Mouse (Mus musculus): Measurements from ENCODE around the gene Caskin2. TPM values are rescaled to one million over a fixed set of nuclear protein-coding genes. Genes with fewer than 3 reads are reported as not detected.

Caskin2 gene
- total RNA-seq, 2 experiments from 2014 or later, result 17.7 to 18.6 TPM

GRCm38 (mm10) chr11:115832064-115832463 lies 18.6 kb upstream of the Caskin2 start:
- DNase-seq (ENCODE audit: low spot score in 2 of 2), result no peak

GRCm38 (mm10) chr11:115831518-115831917 lies 18.1 kb upstream of the Caskin2 start:
- DNase-seq (ENCODE audit: low spot score in 2 of 2), result no peak

DNA sequence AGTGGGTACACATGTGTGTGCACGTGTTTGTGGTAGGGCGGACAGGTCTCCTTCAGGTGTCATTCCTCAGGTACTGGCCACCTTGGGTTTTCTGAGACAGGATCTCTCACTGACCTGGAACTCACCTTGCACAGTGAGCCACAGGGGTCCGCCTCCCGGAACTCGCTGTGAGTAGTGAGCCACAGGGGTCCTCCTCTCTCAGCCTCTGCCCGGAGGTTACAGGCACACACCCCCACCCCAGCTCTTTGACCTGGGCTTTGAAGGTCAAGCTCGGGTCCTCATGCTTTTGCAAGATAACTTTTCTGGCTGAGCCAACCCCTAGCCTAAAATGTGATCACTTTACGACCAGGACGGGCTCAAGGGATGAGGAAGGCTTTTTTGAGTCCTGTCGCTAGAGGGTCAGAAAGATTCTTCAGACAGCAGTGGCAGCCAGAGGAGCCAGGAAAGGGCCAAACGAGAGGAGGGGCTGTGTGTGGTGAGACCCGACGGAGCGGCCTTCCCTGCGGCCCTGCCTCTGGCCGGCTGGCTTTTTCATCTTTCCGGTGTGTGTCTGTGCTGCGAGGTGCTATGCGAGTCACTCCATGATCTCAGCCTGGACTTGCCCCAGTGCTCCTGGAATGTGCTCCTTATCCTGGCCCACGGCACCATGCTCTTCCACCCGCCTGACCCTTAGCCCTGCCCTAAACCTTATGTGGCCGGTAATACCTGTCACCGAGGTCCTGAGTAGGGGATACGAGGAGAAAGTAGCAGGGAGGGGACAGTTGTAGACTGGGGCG lies 17.3 kb upstream of the Caskin2 start:
- DNase-seq (ENCODE audit: low spot score in 2 of 2), result no peak

DNA sequence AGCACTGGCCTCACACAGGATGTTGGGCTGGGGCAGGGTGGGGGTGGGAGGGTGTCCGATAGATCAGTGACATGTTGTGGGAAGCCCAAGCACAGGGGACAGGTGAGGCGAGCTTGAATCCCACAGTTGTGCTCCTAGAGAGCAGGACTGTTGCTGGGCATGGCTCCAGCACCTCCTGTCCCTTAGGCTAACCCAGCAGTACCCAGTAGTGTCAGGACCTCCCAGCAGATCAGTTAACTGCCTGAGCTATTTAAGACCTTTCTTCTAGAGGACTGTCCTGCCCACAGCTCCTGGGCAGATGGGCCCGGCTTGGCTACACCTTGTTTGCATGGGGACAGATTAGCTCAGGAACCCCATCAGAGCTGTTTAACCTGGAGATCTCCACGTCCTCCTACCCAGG lies 15.6 kb upstream of the Caskin2 start:
- DNase-seq (ENCODE audit: low spot score in 2 of 2), result no peak

- DNase-seq (ENCODE audit: low spot score in 2 of 2), result no peak
Measured at GRCm38 (mm10) chr11:115827624-115828023, 14.2 kb upstream of the Caskin2 start.

- no peak for DNase-seq (ENCODE audit: low spot score in 2 of 2)
Measured at GRCm38 (mm10) chr11:115826487-115826886, 13.0 kb upstream of the Caskin2 start.

- no peak for DNase-seq (ENCODE audit: low spot score in 2 of 2)
Measured at GRCm38 (mm10) chr11:115824813-115825212, 11.4 kb upstream of the Caskin2 start.

GRCm38 (mm10) chr11:115823774-115824740 lies 10.6 kb upstream of the Caskin2 start, which contains the start of gene Llgl2:
Gene Llgl2, plus strand, starts transcription at chr11:115824049.
- DNase-seq (ENCODE audit: low spot score in 2 of 2), result peak; percentile 52 to 66

GRCm38 (mm10) chr11:115821001-115821400 lies 7.6 kb upstream of the Caskin2 start:
- DNase-seq (ENCODE audit: low spot score in 2 of 2), result no peak

DNA sequence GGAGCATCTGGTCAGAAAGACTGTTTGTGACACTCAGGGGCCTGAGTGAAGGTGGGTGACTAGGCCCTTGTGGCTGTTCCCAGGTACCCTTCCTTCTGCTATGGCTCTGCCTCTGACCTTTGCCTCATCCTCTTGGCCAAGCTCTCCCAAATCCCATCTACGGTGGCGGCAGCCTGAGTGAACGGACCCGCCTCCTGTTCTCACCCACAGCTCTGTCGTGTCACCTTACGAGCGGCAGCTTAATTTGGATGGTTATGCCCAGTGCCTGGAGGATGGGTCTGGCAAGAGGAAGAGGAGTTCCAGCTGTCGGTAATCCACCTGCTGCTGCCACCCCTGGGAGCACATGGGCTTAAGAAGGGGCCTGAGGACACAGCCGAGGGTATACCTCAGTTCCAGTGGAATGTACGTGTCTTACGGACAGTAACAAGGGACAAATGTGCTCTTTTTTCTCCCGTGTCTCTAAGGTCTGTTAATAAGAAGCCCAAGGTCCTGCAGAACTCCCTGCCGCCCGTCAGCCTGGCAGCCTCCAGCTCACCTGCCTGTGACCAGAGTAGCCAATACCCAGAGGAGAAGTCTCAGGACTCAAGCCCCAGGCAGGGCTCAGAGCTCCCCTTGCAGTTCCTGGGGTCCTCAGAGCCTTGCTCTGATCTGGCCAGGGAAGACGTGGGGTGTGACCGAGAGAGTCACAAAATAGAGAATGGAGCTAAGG lies 6.6 kb upstream of the Caskin2 start:
- DNase-seq (ENCODE audit: low spot score in 2 of 2), result no peak

DNA sequence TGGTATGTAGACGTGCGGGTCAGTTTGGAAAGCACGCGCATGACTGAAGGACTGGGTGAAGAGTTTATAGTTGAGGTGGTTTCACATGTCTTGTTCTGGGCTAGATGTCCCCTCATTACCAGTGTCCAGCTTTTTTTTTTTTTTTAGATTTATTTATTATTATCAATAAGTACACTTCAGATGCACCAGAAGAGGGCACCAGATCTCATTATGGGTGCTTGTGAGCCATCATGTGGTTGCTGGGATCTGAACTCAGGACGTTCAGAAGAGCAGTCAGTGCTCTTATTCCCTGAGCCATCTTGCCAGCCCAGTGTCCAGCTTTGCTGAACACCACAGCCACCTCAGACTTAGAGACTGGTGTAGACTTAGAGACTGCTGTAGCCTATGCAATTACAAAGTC lies 3.9 kb upstream of the Caskin2 start:
- no peak for DNase-seq (ENCODE audit: low spot score in 2 of 2)

GRCm38 (mm10) chr11:115814605-115815450 lies 1.4 kb upstream of the Caskin2 start, which contains the start of gene Tsen54:
Gene Tsen54, plus strand, starts transcription at chr11:115814724.
- DNase-seq (ENCODE audit: low spot score in 2 of 2), result peak; percentile 91

- no peak for DNase-seq (ENCODE audit: low spot score in 2 of 2)
Measured at GRCm38 (mm10) chr11:115812533-115813420, 662 bp downstream of the Caskin2 start.

DNA sequence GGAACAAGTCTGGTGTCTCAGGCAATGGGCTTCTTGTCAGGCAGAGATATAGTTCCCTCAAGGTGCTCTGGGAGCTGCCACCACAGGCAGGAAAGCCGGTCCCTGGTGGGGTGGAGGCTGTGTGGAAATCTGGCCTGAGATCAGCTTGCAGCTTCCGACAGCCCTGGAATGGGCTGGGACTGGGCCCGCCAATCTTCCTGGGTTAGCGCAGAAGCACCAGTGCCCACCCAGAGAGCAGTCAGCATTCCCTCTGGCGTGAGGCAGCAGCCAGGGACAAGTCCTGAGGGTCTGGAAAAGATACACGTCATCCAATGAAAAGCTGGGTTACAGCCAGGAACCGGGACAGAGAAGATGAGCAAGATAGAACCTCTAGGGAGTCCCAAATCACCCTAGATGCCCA lies 1.3 kb downstream of the Caskin2 start:
- no peak for DNase-seq (ENCODE audit: low spot score in 2 of 2)

GRCm38 (mm10) chr11:115811381-115812093 lies 1.9 kb downstream of the Caskin2 start:
- DNase-seq (ENCODE audit: low spot score in 2 of 2), result no peak

DNA sequence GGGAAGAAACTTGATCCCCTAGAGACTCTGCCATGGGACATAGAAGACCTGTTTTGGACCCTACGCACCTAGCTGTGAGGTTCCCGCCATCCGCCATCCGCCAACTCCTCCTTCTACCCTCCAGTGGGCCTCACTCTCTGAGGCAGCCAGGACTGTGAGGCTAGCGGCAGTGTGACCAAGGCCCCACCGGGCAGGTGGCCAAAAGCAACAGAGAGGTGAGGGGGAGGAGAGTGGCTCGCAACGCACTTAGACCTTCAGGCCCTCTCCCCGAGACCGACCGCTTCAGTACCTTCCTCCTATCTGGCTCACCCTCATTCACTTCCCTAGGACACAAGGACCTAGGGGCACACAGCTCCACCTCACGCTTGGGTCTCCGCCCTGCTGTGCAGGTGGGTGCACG lies 3.1 kb downstream of the Caskin2 start:
- no peak for DNase-seq (ENCODE audit: low spot score in 2 of 2)

DNA sequence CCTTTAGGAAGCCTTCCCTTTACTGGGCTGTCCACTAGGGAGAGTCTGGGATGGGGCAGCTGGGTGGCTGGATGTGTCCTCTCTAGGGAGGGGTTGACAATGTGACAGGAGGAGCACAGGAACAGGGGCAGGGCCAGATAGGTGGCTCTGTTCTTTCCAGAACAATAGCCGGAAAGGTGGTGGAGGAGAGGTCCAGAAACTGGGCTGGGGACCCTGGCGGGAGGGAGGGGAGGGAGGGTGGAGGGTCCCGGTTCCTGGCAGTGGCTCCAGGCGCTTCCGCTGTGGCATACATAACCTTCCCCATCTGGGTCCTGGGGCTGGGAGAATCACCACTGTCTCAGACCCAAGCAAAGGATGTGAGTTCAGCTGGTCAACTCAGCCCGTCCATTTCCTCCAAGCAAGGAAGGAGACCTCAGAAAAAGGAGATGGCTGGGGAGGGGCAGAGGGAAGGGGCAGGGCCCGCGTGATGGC lies 4.1 kb downstream of the Caskin2 start:
- DNase-seq (ENCODE audit: low spot score in 2 of 2), result no peak

DNA sequence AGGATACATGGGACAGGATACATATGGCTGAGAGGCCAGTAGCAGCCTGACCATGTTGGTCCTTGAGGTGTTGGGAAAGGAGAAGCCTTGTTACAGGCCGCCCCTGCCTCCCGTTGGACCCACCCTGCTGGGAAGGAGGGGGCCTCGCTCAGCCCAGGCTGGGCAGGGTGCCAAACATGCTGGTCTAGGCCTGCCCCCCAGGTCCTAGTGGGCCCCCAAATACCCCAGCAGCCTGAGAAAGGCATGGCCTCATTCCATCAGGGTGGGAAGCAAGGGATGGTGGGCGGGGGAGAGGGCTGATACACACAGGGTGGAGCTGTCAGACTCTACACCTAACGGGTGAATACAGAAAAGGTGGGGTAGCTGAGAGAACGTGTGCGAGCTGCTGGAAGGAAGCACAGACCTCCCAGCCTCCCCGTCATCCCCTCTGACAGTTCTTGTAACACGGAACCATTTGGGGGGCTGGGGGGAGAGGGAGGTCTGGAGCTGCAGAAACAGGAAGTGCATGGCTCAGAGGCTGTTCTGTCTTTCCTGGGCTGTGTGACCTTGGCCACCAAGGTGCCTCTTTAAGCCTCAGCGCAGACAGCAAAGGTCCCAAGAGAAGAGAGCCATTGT lies 4.6 kb downstream of the Caskin2 start:
- DNase-seq (ENCODE audit: low spot score in 2 of 2), result no peak
